ENCODE assay signal across 8 mouse cellular contexts in the genomic region with DNA sequence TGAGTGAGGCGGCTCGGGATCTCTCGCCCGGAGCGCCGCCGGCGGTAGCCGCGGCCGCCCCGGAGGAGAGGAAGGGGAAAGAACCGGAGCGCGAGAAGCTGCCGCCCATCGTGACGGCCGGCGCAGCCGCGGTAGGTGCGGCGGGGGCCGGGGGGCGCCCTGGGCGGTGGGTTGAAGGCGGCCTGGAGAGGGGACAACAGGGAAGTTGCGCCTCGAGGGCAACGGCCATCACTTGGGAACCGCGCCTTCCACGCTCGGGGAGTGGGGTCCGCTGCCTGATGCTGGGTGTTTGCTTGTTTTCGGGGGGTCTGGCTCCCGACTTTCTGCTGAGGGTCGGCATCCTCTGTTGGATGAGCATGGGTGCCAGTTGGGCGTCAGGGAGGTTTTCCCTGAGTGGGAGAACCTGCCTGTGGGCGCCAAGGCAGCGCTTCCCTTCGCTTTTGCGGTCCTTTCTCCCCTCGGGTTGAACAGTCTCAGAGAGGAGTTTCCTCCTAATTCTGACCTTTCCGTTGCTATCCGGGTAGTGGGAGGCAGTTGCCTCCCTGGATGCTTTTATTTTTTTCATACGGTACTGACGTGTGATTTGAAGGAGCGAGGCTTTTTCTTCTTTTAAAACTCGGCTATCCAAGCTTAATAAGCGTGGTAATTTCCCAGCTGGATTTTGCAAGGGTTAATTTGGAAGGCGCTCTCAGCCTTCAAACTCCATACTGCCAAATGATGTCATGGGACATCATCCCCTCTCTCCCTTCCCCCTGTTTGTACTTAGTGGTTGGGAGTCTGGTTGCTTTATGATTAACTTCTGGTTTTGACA. TPM values are rescaled to one million over a fixed set of nuclear protein-coding genes. Genes with fewer than 3 reads are reported as not detected.
DNase-seq lines count a peak whose midpoint lies in the region; ATAC-seq and TF ChIP-seq lines count a peak whose summit lies in the region.

No protein-coding gene starts in this region.

- H3K4me3 ChIP-seq in lung, embryonic 14.5 days (ENCODE audit: low read depth, low read length), result peak overlapping the region; percentile 78
- peak overlapping the region; percentile 89 for H3K4me3 ChIP-seq in embryonic facial prominence, embryonic 14.5 days (ENCODE audit: low read depth, low read length)
- peak overlapping the region; percentile 92 for H3K4me3 ChIP-seq in heart, embryonic 16.5 days (ENCODE audit: low read length)
- peak overlapping the region; percentile 67 for H3K4me3 ChIP-seq in limb, embryonic 11.5 days (ENCODE audit: low read depth, low read length)
- H3K4me3 ChIP-seq in myocyte, result peak overlapping the region; percentile 45

- 1% methylated on average over 52 of the region's 53 CpGs for WGBS in lung, embryonic 14.5 days
- WGBS in embryonic facial prominence, embryonic 14.5 days, result under 1% methylated on average over 20 of the region's 53 CpGs
- WGBS in heart, embryonic 16.5 days, result under 1% methylated on average over 52 of the region's 53 CpGs
- under 1% methylated on average over 35 of the region's 53 CpGs for WGBS in limb, embryonic 11.5 days

- peak; percentile 3 for TF ChIP-seq POLR2A in myocyte (IDR thresholded peaks at IDR 0.05; ENCODE audit: insufficient read length, low read depth)

- peak; percentile 78 for ATAC-seq in lung, embryonic 14.5 days (ENCODE audit: insufficient read depth)
- peak; percentile 73 for ATAC-seq in embryonic facial prominence, embryonic 14.5 days (ENCODE audit: low read depth)
- ATAC-seq in heart, embryonic 16.5 days (replicated peaks; ENCODE audit: extremely low read depth, insufficient read depth, low FRiP score), result peak; percentile 61
- ATAC-seq in limb, embryonic 11.5 days (ENCODE audit: insufficient number of reproducible peaks, low FRiP score, low TSS enrichment, low read depth), result peak; percentile 82

- peak overlapping the region; percentile 98 for H3K4me2 ChIP-seq in lung, embryonic 14.5 days
- H3K4me2 ChIP-seq in embryonic facial prominence, embryonic 14.5 days (ENCODE audit: low read depth, low read length), result peak overlapping the region; percentile 98
- peak overlapping the region; percentile 93 for H3K4me2 ChIP-seq in heart, embryonic 16.5 days (ENCODE audit: low read depth, low read length)
- peak overlapping the region; percentile 94 for H3K4me2 ChIP-seq in limb, embryonic 11.5 days (ENCODE audit: low read depth, severe bottlenecking)
- H3K4me2 ChIP-seq in myocyte (ENCODE audit: low read depth), result peak overlapping the region; percentile 96

- peak overlapping the region; percentile 85 for H3K9ac ChIP-seq in lung, embryonic 14.5 days
- peak overlapping the region; percentile 90 for H3K9ac ChIP-seq in embryonic facial prominence, embryonic 14.5 days (ENCODE audit: low read depth, low read length)
- H3K9ac ChIP-seq in heart, embryonic 16.5 days (ENCODE audit: low read length), result peak overlapping the region; percentile 97
- H3K9ac ChIP-seq in limb, embryonic 11.5 days (ENCODE audit: low read length), result peak overlapping the region; percentile 87

- no peaks in the 10 kb centered on the region for H3K9me3 ChIP-seq in lung, embryonic 14.5 days (ENCODE audit: low read depth, low read length)
- H3K9me3 ChIP-seq in embryonic facial prominence, embryonic 14.5 days (ENCODE audit: control insufficient read depth, low read length), result no peaks in the 10 kb centered on the region
- no peaks in the 10 kb centered on the region for H3K9me3 ChIP-seq in heart, embryonic 16.5 days (replicated peaks; ENCODE audit: control insufficient read depth, low read length)
- no peaks in the 10 kb centered on the region for H3K9me3 ChIP-seq in limb, embryonic 11.5 days (ENCODE audit: control insufficient read depth, low read length)

- TF ChIP-seq CTCF in lung, embryonic 14.5 days (IDR thresholded peaks at IDR 0.05; ENCODE audit: low read depth), result no peak

- no peaks in the 10 kb centered on the region for H3K4me1 ChIP-seq in lung, embryonic 14.5 days (ENCODE audit: insufficient read depth)
- no peaks in the 10 kb centered on the region; the same call in 1 of the 2 replicates for H3K4me1 ChIP-seq in embryonic facial prominence, embryonic 14.5 days (ENCODE audit: control insufficient read depth, insufficient read depth, low read length)
- H3K4me1 ChIP-seq in heart, embryonic 16.5 days (ENCODE audit: control insufficient read depth, insufficient read depth, low read length), result 0 out of 2 replicates have a peak, but pooled peaks cover 2% of the 10 kb centered on the region
- H3K4me1 ChIP-seq in limb, embryonic 11.5 days (ENCODE audit: control insufficient read depth, insufficient read depth, low read length), result no peaks in the 10 kb centered on the region

- H3ac ChIP-seq in myocyte (ENCODE audit: control insufficient read depth, insufficient read length), result peak overlapping the region; percentile 90

- peak; percentile 71 for DNase-seq in lung, embryonic 14.5 days
- DNase-seq in lung, postnatal 25 days (ENCODE audit: low spot score), result no peak
- DNase-seq in R1 (ENCODE audit: low read depth, low spot score), result peak; percentile 49
- peak; percentile 50 for DNase-seq in embryonic facial prominence, embryonic 14.5 days (ENCODE audit: low spot score)
- DNase-seq in limb, embryonic 11.5 days (ENCODE audit: low spot score), result peak; percentile 69
- DNase-seq in urinary bladder, postnatal 36 days (ENCODE audit: low spot score in 2 of 2), result peak; percentile 23 to 26

- no peaks in the 10 kb centered on the region for H3K79me2 ChIP-seq in myocyte (ENCODE audit: control insufficient read depth, insufficient read depth)

- peak overlapping the region; percentile 78 for H3K27ac ChIP-seq in lung, embryonic 14.5 days (ENCODE audit: low read depth)
- peak overlapping the region; percentile 82 for H3K27ac ChIP-seq in embryonic facial prominence, embryonic 14.5 days (replicated peaks; ENCODE audit: low read depth, low read length)
- peak overlapping the region; percentile 86 for H3K27ac ChIP-seq in heart, embryonic 16.5 days (ENCODE audit: low read length)
- H3K27ac ChIP-seq in limb, embryonic 11.5 days (replicated peaks; ENCODE audit: low read depth, low read length), result no peak overlapping the region

- H3K36me3 ChIP-seq in lung, embryonic 14.5 days (ENCODE audit: insufficient read depth), result no peaks in the 10 kb centered on the region
- H3K36me3 ChIP-seq in embryonic facial prominence, embryonic 14.5 days (ENCODE audit: control insufficient read depth, insufficient read depth, low read length), result no peaks in the 10 kb centered on the region
- no peaks in the 10 kb centered on the region for H3K36me3 ChIP-seq in heart, embryonic 16.5 days (ENCODE audit: control insufficient read depth, insufficient read depth)
- no peaks in the 10 kb centered on the region for H3K36me3 ChIP-seq in limb, embryonic 11.5 days (ENCODE audit: control insufficient read depth, insufficient read depth, low read length)
- H3K36me3 ChIP-seq in myocyte (ENCODE audit: control insufficient read depth, insufficient read depth), result no peaks in the 10 kb centered on the region

- peaks cover 13% of the 10 kb centered on the region for H3K27me3 ChIP-seq in lung, embryonic 14.5 days (ENCODE audit: insufficient read depth, low read length)
- peaks cover 12% of the 10 kb centered on the region; the same call in 1 of the 2 replicates for H3K27me3 ChIP-seq in embryonic facial prominence, embryonic 14.5 days (replicated peaks; ENCODE audit: control insufficient read depth, insufficient read depth, low read length)
- no peaks in the 10 kb centered on the region for H3K27me3 ChIP-seq in heart, embryonic 16.5 days (ENCODE audit: control insufficient read depth, insufficient read depth, low read length)
- H3K27me3 ChIP-seq in limb, embryonic 11.5 days (ENCODE audit: control insufficient read depth, insufficient read depth, low read length), result 0 out of 2 replicates have a peak, but pooled peaks cover 4% of the 10 kb centered on the region
- H3K27me3 ChIP-seq in myocyte (ENCODE audit: control insufficient read depth, insufficient read depth, insufficient read length), result no peaks in the 10 kb centered on the region

TF ChIP-seq in myocyte, 11 proteins besides CTCF, POLR2A, EP300 and RAD21:
- TF ChIP-seq SRF (IDR thresholded peaks at IDR 0.05; ENCODE audit: control insufficient read depth, insufficient read length, low read depth) (no peak), MAX (IDR thresholded peaks at IDR 0.05; ENCODE audit: low read depth) (no peak), E2F4 (IDR thresholded peaks at IDR 0.05; ENCODE audit: insufficient read depth) (no peak), REST (IDR thresholded peaks at IDR 0.05; ENCODE audit: insufficient read depth, insufficient read length) (no peak), TCF3 (IDR thresholded peaks at IDR 0.05; ENCODE audit: insufficient read length, low read depth) (no peak), CEBPB (IDR thresholded peaks at IDR 0.05; ENCODE audit: insufficient read depth, poor library complexity, severe bottlenecking) (no peak), POLR2AphosphoS2 (IDR thresholded peaks at IDR 0.05; ENCODE audit: insufficient read length, low read depth) (no peak), MYOD1 (IDR thresholded peaks at IDR 0.05; ENCODE audit: control insufficient read depth in 1 of 3, insufficient read length in 2 of 3, low read depth in 2 of 3) (no peak), MYOG (IDR thresholded peaks at IDR 0.05; ENCODE audit: control insufficient read depth in 1 of 3, insufficient read depth in 1 of 3, insufficient read length in 2 of 3, low read depth in 2 of 3) (no peak), TCF12 (IDR thresholded peaks at IDR 0.05; ENCODE audit: insufficient read depth, poor library complexity, severe bottlenecking) (no peak), USF1 (IDR thresholded peaks at IDR 0.05; ENCODE audit: low read depth) (no peak)

RNA-seq across cellular contexts. Expression of a gene that starts 0.6 kb away (rescaled TPM):
- polyA plus RNA-seq in lung, embryonic 14.5 days (2014; fragmentation: Nextera tagmentation; extraction: Ambion mirVana), result 4.8 and 5.2 TPM in 2 replicates
- 4.3 and 4.9 TPM in 2 replicates for polyA plus RNA-seq in embryonic facial prominence, embryonic 14.5 days (2014; fragmentation: Nextera tagmentation; extraction: Ambion mirVana)
- 3.3 and 4.6 TPM in 2 replicates for polyA plus RNA-seq in heart, embryonic 16.5 days (2015; fragmentation: Nextera tagmentation; extraction: Ambion mirVana)
- 2.0 and 2.3 TPM in 2 replicates for polyA plus RNA-seq in limb, embryonic 11.5 days (2014; fragmentation: Nextera tagmentation; extraction: Ambion mirVana)
- polyA plus RNA-seq in myocyte (2012; fragmentation: generic; extraction: Trizol), result 0.88 TPM
